Mouse (Mus musculus) gastrocnemius, adult 2 months (tissue): Measurements from ENCODE around the gene Sort1. TPM values are rescaled to one million over a fixed set of nuclear protein-coding genes. Genes with fewer than 3 reads are reported as not detected.
A peak's percentile ranks its signal among the peaks of the same experiment; 100 is the strongest.

Experiments
- DNase-seq: peaks from one replicate; pipeline ENCODE4 v3.0.0; 2022
- H3K27ac ChIP-seq: fragments of 200-600 bp; 2 replicates; pipeline ENCODE4 v1.8.1; 2022; ENCODE audit warnings: mild to moderate bottlenecking
- H3K4me3 ChIP-seq: fragments of 200-600 bp; 2 replicates; pipeline ENCODE4 v1.8.1; 2022; ENCODE audit warnings: mild to moderate bottlenecking, moderate library complexity
- CTCF ChIP-seq: fragments of 200-600 bp; IDR thresholded peaks from 2 replicates; pipeline ENCODE4 v1.8.1; 2022; ENCODE audit warnings: antibody characterized with exemption, mild to moderate bottlenecking, moderate library complexity
- intact Hi-C: fragments of 180-260 bp; cut with DNase I; formaldehyde crosslinking; loops from one replicate; pipeline ENCODE4 v1.15.1; 2025
- total RNA-seq, 2 experiments: library from RNA; stranded (reverse); gene quantifications; 2 replicates each; pipeline ENCODE4 v1.2.3; 2021

Sort1 gene
- total RNA-seq, 2 experiments from 2014 or later, result 28.4 to 56.4 TPM

- TF ChIP-seq CTCF, result no peak
- peak; percentile 16 for DNase-seq
- Histone ChIP-seq H3K4me3 (no peak overlapping the region), H3K27ac (no peak overlapping the region)
- intact Hi-C loops, result no loop called here
These were observed 121.8 kb downstream of the Sort1 start for GRCm38 (mm10) chr3:108405536-108406305.

- no peak for DNase-seq
- H3K27ac ChIP-seq, result no peak overlapping the region
- intact Hi-C loops, result no loop called here
- H3K4me3 ChIP-seq, result no peak overlapping the region
- no peak for TF ChIP-seq CTCF
These were observed 122.5 kb downstream of the Sort1 start for GRCm38 (mm10) chr3:108406306-108406885.

GRCm38 (mm10) chr3:108408517-108409008 lies 124.7 kb downstream of the Sort1 start:
- intact Hi-C loops, result no loop called here
- Histone ChIP-seq H3K27ac (no peak overlapping the region), H3K4me3 (no peak overlapping the region)
- DNase-seq, result no peak
- no peak for TF ChIP-seq CTCF

- intact Hi-C loops, result no loop called here
- no peak overlapping the region for H3K27ac ChIP-seq
- no peak overlapping the region for H3K4me3 ChIP-seq
- no peak for TF ChIP-seq CTCF
- DNase-seq, result no peak
These were observed 125.9 kb downstream of the Sort1 start for GRCm38 (mm10) chr3:108409656-108410358.

- DNase-seq, result no peak
- TF ChIP-seq CTCF, result no peak
- H3K27ac ChIP-seq, result no peak overlapping the region
- intact Hi-C loops, result no loop called here
- H3K4me3 ChIP-seq, result no peak overlapping the region
These were observed 126.5 kb downstream of the Sort1 start for GRCm38 (mm10) chr3:108410359-108410714.

Other genes with a start within 250 kb of the Sort1 start
- 10 to 100 TPM; 10.9 to 12.1 TPM for gene Gstm4, start 239.2 kb upstream of the Sort1 start, total RNA-seq
- gene Ampd2, start 197.4 kb upstream of the Sort1 start, total RNA-seq, result 1 to 10 TPM; 3.8 to 5.6 TPM
- under 1 TPM; 0.26 to 0.36 TPM for gene Gnat2, start 191.3 kb upstream of the Sort1 start, total RNA-seq
- 10 to 100 TPM; 12.0 to 13.8 TPM for gene Gnai3, start 137.9 kb upstream of the Sort1 start, total RNA-seq
- gene Gpr61, start 129.2 kb upstream of the Sort1 start, total RNA-seq, result not detected
- gene Amigo1, start 97.7 kb upstream of the Sort1 start, total RNA-seq, result 10 to 100 TPM; 21.6 to 28.3 TPM
- 1 to 10 TPM; 2.8 to 3.8 TPM for gene Cyb561d1, start 82.9 kb upstream of the Sort1 start, total RNA-seq
- gene Atxn7l2, start 73.1 kb upstream of the Sort1 start, total RNA-seq, result 1 to 10 TPM; 6.4 to 8.6 TPM
- 100 to 1,000 TPM; 321 to 322 TPM for gene Sypl2, start 57.4 kb upstream of the Sort1 start, total RNA-seq
- gene Psma5, start 27.2 kb upstream of the Sort1 start, total RNA-seq, result 10 to 100 TPM; 51.8 to 55.7 TPM
- gene Mybphl, start 80.8 kb downstream of the Sort1 start, total RNA-seq, result not detected
- gene Psrc1, start 99.8 kb downstream of the Sort1 start, total RNA-seq, result not detected
- 1 to 10 TPM; 6.4 to 8.8 TPM for gene Celsr2, start 131.5 kb downstream of the Sort1 start, total RNA-seq
- 100 to 1,000 TPM; 116 to 135 TPM for gene Sars, start 161.1 kb downstream of the Sort1 start, total RNA-seq